Mouse (Mus musculus) limb, embryonic 14.5 days (tissue): ENCODE measurements around the gene Mex3b. TPM values are rescaled to one million over a fixed set of nuclear protein-coding genes. Genes with fewer than 3 reads are reported as not detected.
A peak's percentile ranks its signal among the peaks of the same experiment; 100 is the strongest.

Experiments used
- ATAC-seq: fragments of 200-750 bp; cut with Nextera tagmentation; 2 replicates; pipeline ENCODE4 v1.8.0; 2017; ENCODE audit warnings: low read depth, moderate number of reproducible peaks, moderate TSS enrichment; ENCODE audit not compliant: low FRiP score
- DNase-seq: peaks from one replicate; pipeline ENCODE4 v3.0.0-alpha.2; 2015; ENCODE audit warnings: low spot score
- H3K27ac ChIP-seq: fragments of 300-500 bp; sonication (generic); replicated peaks from 2 replicates; pipeline ENCODE4 v1.5.1; 2014; ENCODE audit warnings: low read depth, mild to moderate bottlenecking, low read length, moderate library complexity, mixed read lengths
- H3K27me3 ChIP-seq: fragments of 300-500 bp; sonication (generic); 2 replicates; pipeline ENCODE4 v1.6.1; 2014; ENCODE audit warnings: low read length, mixed read lengths; ENCODE audit not compliant: control insufficient read depth, insufficient read depth
- H3K36me3 ChIP-seq: fragments of 300-500 bp; sonication (generic); 2 replicates; pipeline ENCODE4 v1.6.1; 2014; ENCODE audit warnings: mild to moderate bottlenecking, low read length, moderate library complexity, mixed read lengths; ENCODE audit not compliant: control insufficient read depth, insufficient read depth
- H3K4me1 ChIP-seq: fragments of 300-500 bp; sonication (generic); 2 replicates; pipeline ENCODE4 v1.6.1; 2014; ENCODE audit warnings: antibody characterized with exemption, low read length, mixed read lengths; ENCODE audit not compliant: control insufficient read depth, insufficient read depth
- H3K4me2 ChIP-seq: fragments of 300-500 bp; sonication (generic); replicated peaks from 2 replicates; pipeline ENCODE4 v1.6.1; 2014; ENCODE audit warnings: low read depth, mild to moderate bottlenecking, low read length, moderate library complexity; ENCODE audit not compliant: severe bottlenecking
- H3K4me3 ChIP-seq: fragments of 300-500 bp; sonication (generic); replicated peaks from 2 replicates; pipeline ENCODE4 v1.5.1; 2014; ENCODE audit warnings: low read length
- H3K9ac ChIP-seq: fragments of 300-500 bp; sonication (generic); 2 replicates; pipeline ENCODE4 v1.6.1; 2014; ENCODE audit warnings: mild to moderate bottlenecking, low read depth, low read length, moderate library complexity; ENCODE audit not compliant: severe bottlenecking
- H3K9me3 ChIP-seq: fragments of 300-500 bp; sonication (generic); 2 replicates; pipeline ENCODE4 v1.6.1; 2016; ENCODE audit warnings: low read length; ENCODE audit not compliant: control insufficient read depth
- POLR2A ChIP-seq: fragments of 200-500 bp; IDR thresholded peaks from 2 replicates; pipeline ENCODE4 v1.8.0; 2012; ENCODE audit warnings: inconsistent platforms, mild to moderate bottlenecking, moderate library complexity, borderline replicate concordance; ENCODE audit not compliant: insufficient read depth, insufficient read length; ENCODE audit errors: extremely low read depth
- WGBS: fragments of 180-500 bp; shearing (Covaris S2); extraction: QIAGEN DNeasy Blood & Tissue Kit; methylation state at CpG from one replicate; pipeline ENCODE4 v1.1.7; 2014; 5-methylcytosine and 5-hydroxymethylcytosine counted together
- polyA plus RNA-seq, 2 experiments: library from polyadenylated mRNA; depleted of rRNA in 1 of 2; stranded (reverse) in 1 of 2; unstranded in 1 of 2; fragments of >200 nt; fragmentation: Nextera tagmentation in 1 of 2; extraction: Ambion mirVana in 1 of 2; gene quantifications; 2 replicates each; pipeline versions ENCODE4 v1.2.1 to v1.2.3; 2012 to 2014

Gene Mex3b
- polyA plus RNA-seq, 2 experiments = 29.8 to 83.8 TPM

- ATAC-seq (peak; percentile 84), DNase-seq (peak; percentile 97)
- Histone ChIP-seq H3K4me1 (peaks cover 12% of the 10 kb centered on the region), H3K9ac (peak overlapping the region; percentile 100), H3K9me3 (no peaks in the 10 kb centered on the region), H3K27ac (peak overlapping the region; percentile 100), H3K27me3 (no peaks in the 10 kb centered on the region), H3K4me3 (peak overlapping the region; percentile 99), H3K36me3 (peaks cover 22% of the 10 kb centered on the region), H3K4me2 (peak overlapping the region; percentile 94)
- WGBS = 0% methylated on average over 38 of the region's 68 CpGs
- peak; percentile 4; the same call in 1 of the 2 replicates for TF ChIP-seq POLR2A
Measured at GRCm38 (mm10) chr7:82866486-82867270, 455 bp upstream of the Mex3b start.

- under 1% methylated on average over 56 of the region's 56 CpGs for WGBS
Measured at GRCm38 (mm10) chr7:82868309-82869230, 1.4 kb downstream of the Mex3b start.

GRCm38 (mm10) chr7:82869231-82870147 lies 2.4 kb downstream of the Mex3b start:
- peak overlapping the region; percentile 100 for H3K27ac ChIP-seq
- DNase-seq (peak; percentile 41), ATAC-seq (no peak)
- H3K9ac ChIP-seq = peak overlapping the region; percentile 100
- peaks cover 6% of the 10 kb centered on the region; the same call in 1 of the 2 replicates for H3K4me1 ChIP-seq
- H3K4me2 ChIP-seq = peak overlapping the region; percentile 94
- H3K9me3 ChIP-seq = no peaks in the 10 kb centered on the region
- H3K27me3 ChIP-seq = no peaks in the 10 kb centered on the region
- H3K36me3 ChIP-seq = peaks cover 28% of the 10 kb centered on the region
- under 1% methylated on average over 47 of the region's 56 CpGs for WGBS
- peak overlapping the region; percentile 99 for H3K4me3 ChIP-seq
- no peak for TF ChIP-seq POLR2A

More at GRCm38 (mm10) chr7:82868309-82869230, 1.4 kb downstream of the Mex3b start:
- Histone ChIP-seq H3K4me1 (peaks cover 9% of the 10 kb centered on the region), H3K9ac (peak overlapping the region; percentile 100), H3K4me2 (peak overlapping the region; percentile 94), H3K36me3 (peaks cover 28% of the 10 kb centered on the region), H3K9me3 (no peaks in the 10 kb centered on the region), H3K27me3 (no peaks in the 10 kb centered on the region), H3K27ac (peak overlapping the region; percentile 100), H3K4me3 (peak overlapping the region; percentile 99)
- ATAC-seq (no peak), DNase-seq (peak; percentile 47)
- TF ChIP-seq POLR2A = 0 out of 2 replicates have a peak, but pooled peaks have one; percentile 23

DNA sequence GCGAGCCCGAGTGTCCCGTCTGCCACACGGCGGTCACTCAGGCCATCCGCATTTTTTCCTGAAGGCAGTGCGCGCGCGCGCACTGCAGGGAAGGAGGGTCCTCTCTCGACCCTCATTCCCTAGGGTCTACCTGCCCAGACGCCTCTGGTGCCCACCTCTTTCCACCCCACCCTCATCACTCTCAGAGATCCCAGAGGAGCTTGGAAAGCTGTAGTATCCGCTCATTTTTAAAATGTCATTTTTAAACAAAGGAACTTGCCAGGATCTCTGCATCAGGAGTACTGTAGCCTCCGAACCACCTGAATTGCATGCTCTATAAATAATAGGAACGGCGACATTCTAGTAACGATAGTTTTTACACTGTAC lies 3.0 kb downstream of the Mex3b start:
- peaks cover under 1% of the 10 kb centered on the region; the same call in 1 of the 2 replicates for H3K4me1 ChIP-seq
- H3K27ac ChIP-seq = peak overlapping the region; percentile 100
- no peaks in the 10 kb centered on the region for H3K9me3 ChIP-seq
- peaks cover 28% of the 10 kb centered on the region for H3K36me3 ChIP-seq
- ATAC-seq (no peak), DNase-seq (no peak)
- H3K27me3 ChIP-seq = no peaks in the 10 kb centered on the region
- WGBS = 5% methylated on average over 18 of the region's 18 CpGs
- H3K4me3 ChIP-seq = peak overlapping the region; percentile 99
- H3K9ac ChIP-seq = peak overlapping the region; percentile 100
- peak overlapping the region; percentile 94 for H3K4me2 ChIP-seq
- TF ChIP-seq POLR2A = no peak
